Mouse (Mus musculus): ENCODE measurements around the gene Rad50. TPM values are rescaled to one million over a fixed set of nuclear protein-coding genes. Genes with fewer than 3 reads are reported as not detected.

Gene Rad50
- total RNA-seq, 2 experiments from 2014 or later, result 11.0 to 11.4 TPM

Other genes with a start within 250 kb of the Rad50 start
- under 1 TPM in 1 of 2 experiments, not detected in 1; 0.56 TPM for gene Gm9837, start 236.8 kb downstream of the Rad50 start, total RNA-seq (2021)
- gene Gm9945, start 227.2 kb downstream of the Rad50 start, total RNA-seq (2021), result 1 to 10 TPM; 2.3 TPM
- gene Sowaha, start 227.0 kb downstream of the Rad50 start, total RNA-seq (2021), result 100 to 1,000 TPM; 140 to 143 TPM
- gene Sept8, start 188.1 kb downstream of the Rad50 start, total RNA-seq (2021), result 100 to 1,000 TPM; 256 to 257 TPM
- gene Kif3a, start 139.9 kb downstream of the Rad50 start, total RNA-seq (2021), result 100 to 1,000 TPM; 131 to 139 TPM
- not detected for gene Il4, start 88.7 kb downstream of the Rad50 start, total RNA-seq (2021)
- not detected for gene Il13, start 72.6 kb downstream of the Rad50 start, total RNA-seq (2021)
- not detected for gene Il5, start 13.5 kb upstream of the Rad50 start, total RNA-seq (2021)
- 1 to 10 TPM; 7.4 to 7.5 TPM for gene Irf1, start 62.7 kb upstream of the Rad50 start, total RNA-seq (2021)
- gene Gm17334, start 65.9 kb upstream of the Rad50 start, total RNA-seq (2021), result 1 to 10 TPM; 1.0 TPM
- 1 to 10 TPM; 8.0 to 9.5 TPM for gene Gm12216, start 151.9 kb upstream of the Rad50 start, total RNA-seq (2021)
- gene Slc22a5, start 184.3 kb upstream of the Rad50 start, total RNA-seq (2021), result 1 to 10 TPM; 9.2 to 9.3 TPM